Mouse (Mus musculus): ENCODE data around the gene Scfd2.

GRCm38 (mm10) chr5:74285289-74285688 is 246.3 kb downstream of the Scfd2 start:
- TF ChIP-seq CTCF (IDR thresholded peaks at IDR 0.05; ENCODE audit: control insufficient read depth, insufficient read depth, low read length) (no peak), POLR2A (IDR thresholded peaks at IDR 0.05; ENCODE audit: borderline replicate concordance, control insufficient read depth, low read depth, low read length) (no peak)

Data from bone marrow, adult 2 months (tissue).